Mouse (Mus musculus) CH12.LX (cell line): Measurements from ENCODE around the gene Dnah7b.
"Not testable (repeated sequence)": the region's sequence is repeated elsewhere in the genome, so short reads cannot be mapped to it uniquely, and the experiment has no call there.

Experiments used
- CHD1 ChIP-seq: IDR thresholded peaks from 2 replicates; pipeline ENCODE4 v1.6.1; 2012; ENCODE audit warnings: low read depth, low read length, improper control_type of control experiment, inconsistent platforms
- CTCF ChIP-seq, 2 experiments: IDR thresholded peaks in 1 of 2; conservative IDR thresholded peaks in 1 of 2; 2 replicates each; pipeline ENCODE4 v1.5.1; 2011 to 2012; ENCODE audit warnings: low read depth in 2 of 2, low read length in 2 of 2, improper control_type of control experiment in 1 of 2, inconsistent platforms in 1 of 2, mild to moderate bottlenecking in 1 of 2, moderate library complexity in 1 of 2
- MAFK ChIP-seq: IDR thresholded peaks from 2 replicates; pipeline ENCODE4 v1.6.1; 2011; ENCODE audit warnings: low read length, improper control_type of control experiment; ENCODE audit not compliant: insufficient replicate concordance
- NRF1 ChIP-seq: IDR thresholded peaks from 2 replicates; pipeline ENCODE4 v1.6.1; 2014; ENCODE audit warnings: low read depth, mild to moderate bottlenecking, inconsistent platforms, low read length, improper control_type of control experiment, moderate library complexity
- POLR2A ChIP-seq: IDR thresholded peaks from 2 replicates; pipeline ENCODE4 v1.6.1; 2011; ENCODE audit warnings: low read depth, mild to moderate bottlenecking, improper control_type of control experiment, low read length
- UBTF ChIP-seq: IDR thresholded peaks from 2 replicates; pipeline ENCODE4 v1.6.1; 2012; ENCODE audit warnings: low read depth, mild to moderate bottlenecking, inconsistent platforms, low read length, improper control_type of control experiment, moderate library complexity
- USF1 ChIP-seq: IDR thresholded peaks from 2 replicates; pipeline ENCODE4 v1.6.1; 2014; ENCODE audit warnings: low read depth, mild to moderate bottlenecking, inconsistent platforms, low read length, improper control_type of control experiment

- TF ChIP-seq USF1, POLR2A, UBTF, CHD1, MAFK, NRF1: not testable (repeated sequence)
- peak; percentile 11 to 20; a peak in 1 of 4 replicates for TF ChIP-seq CTCF (conservative IDR thresholded peaks at IDR 0.05 in 1 of 2, IDR thresholded peaks at IDR 0.05 in 1 of 2; ENCODE audit: low read depth in 2 of 2, low read length in 2 of 2)
Observed at GRCm38 (mm10) chr1:46416946-46417345, 350.8 kb downstream of the Dnah7b start.
